7 mouse cellular contexts compared by ENCODE assay signal in genomic region chr4:133832945-133833874, GRCm38 (mm10). TPM values are rescaled to one million over a fixed set of nuclear protein-coding genes. Genes with fewer than 3 reads are reported as not detected.
DNase-seq lines count a peak whose midpoint lies in the region; ATAC-seq lines count a peak whose summit lies in the region.

No protein-coding gene starts in this region.

- H3K36me3 ChIP-seq in liver, embryonic 12.5 days = no peaks in the 10 kb centered on the region

- H3K4me2 ChIP-seq in liver, embryonic 12.5 days = no peak overlapping the region

- H3K9ac ChIP-seq in liver, embryonic 12.5 days = no peak overlapping the region

- H3K9me3 ChIP-seq in liver, embryonic 12.5 days (replicated peaks) = no peaks in the 10 kb centered on the region

- H3K4me1 ChIP-seq in liver, embryonic 12.5 days = peaks cover 20% of the 10 kb centered on the region

- H3K27ac ChIP-seq in liver, embryonic 12.5 days = no peak overlapping the region

- H3K4me3 ChIP-seq in liver, embryonic 12.5 days = no peak overlapping the region

- peak; percentile 49 for DNase-seq in liver
- DNase-seq in adrenal gland, postnatal 14 days = peak; percentile 77
- peak; percentile 62 for DNase-seq in induced T-regulatory cell, adult 2 months (ENCODE audit: low read depth)
- peak; percentile 46 for DNase-seq in retina, postnatal 1 day
- no peak for DNase-seq in cerebellum, postnatal 25 days

- WGBS in liver, embryonic 12.5 days (ENCODE audit: insufficient replicate concordance) = 69% methylated on average over 15 of the region's 15 CpGs

- H3K27me3 ChIP-seq in liver, embryonic 12.5 days (replicated peaks) = no peaks in the 10 kb centered on the region

- ATAC-seq in liver, embryonic 12.5 days = no peak
- ATAC-seq in megakaryocyte, adult 5-6 weeks (ENCODE audit: poor library complexity, severe bottlenecking) = no peak

RNA-seq across cellular contexts. Expression of gene Rps6ka1, which starts 54.4 kb away (rescaled TPM):
- 60.9 and 63.1 TPM in 2 replicates for polyA plus RNA-seq in liver, embryonic 12.5 days (2016; fragmentation: Nextera tagmentation; extraction: Ambion mirVana)
- total RNA-seq in adrenal gland, postnatal 14 days (2021) = 17.9 and 19.9 TPM in 2 replicates
- total RNA-seq in megakaryocyte, adult 5-6 weeks (2015) = 109 and 112 TPM in 2 replicates
- 156 and 160 TPM in 2 replicates for total RNA-seq in megakaryocyte, adult 5-6 weeks (2017)

Comparison
In these comparisons a context has a peak if more than half of its experiments do, and no peak if none do; other contexts are left out.
1. DNase-seq: peak in liver (single experiment), adrenal gland, postnatal 14 days (single experiment), induced T-regulatory cell, adult 2 months (single experiment) and retina, postnatal 1 day (single experiment); none in cerebellum, postnatal 25 days (0 of 2).